Mouse (Mus musculus) ES-CJ7 (cell line): ENCODE results near the gene Mfap2.

ENCODE experiments used
- DNase-seq: peaks from one replicate; pipeline ENCODE4 v3.0.0; 2011; ENCODE audit warnings: low read depth, low spot score

The Mfap2 gene

DNA sequence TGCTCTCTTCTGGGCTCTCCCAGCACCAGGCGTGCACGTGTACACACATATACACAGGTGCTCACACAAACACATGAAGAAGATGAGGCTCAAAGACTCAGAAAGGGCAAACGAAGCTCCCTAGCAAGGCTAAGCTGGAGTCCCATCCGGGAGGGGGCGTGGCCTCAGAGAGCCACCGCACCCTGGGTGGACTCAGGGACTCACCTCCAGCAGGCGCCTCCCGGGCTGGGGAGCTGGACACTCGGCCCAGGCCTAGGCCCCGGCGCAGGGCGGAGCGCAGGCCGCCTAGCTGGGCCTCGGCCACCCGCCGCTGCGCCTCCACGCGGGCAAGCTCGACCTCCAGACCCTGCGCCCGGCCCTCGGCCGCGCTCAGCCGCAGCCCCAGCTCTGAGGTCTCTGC, 14.8 kb downstream of the Mfap2 start:
- no peak for DNase-seq

- no peak for DNase-seq
Measured at GRCm38 (mm10) chr4:141030541-141031206, 20.5 kb downstream of the Mfap2 start.

DNA sequence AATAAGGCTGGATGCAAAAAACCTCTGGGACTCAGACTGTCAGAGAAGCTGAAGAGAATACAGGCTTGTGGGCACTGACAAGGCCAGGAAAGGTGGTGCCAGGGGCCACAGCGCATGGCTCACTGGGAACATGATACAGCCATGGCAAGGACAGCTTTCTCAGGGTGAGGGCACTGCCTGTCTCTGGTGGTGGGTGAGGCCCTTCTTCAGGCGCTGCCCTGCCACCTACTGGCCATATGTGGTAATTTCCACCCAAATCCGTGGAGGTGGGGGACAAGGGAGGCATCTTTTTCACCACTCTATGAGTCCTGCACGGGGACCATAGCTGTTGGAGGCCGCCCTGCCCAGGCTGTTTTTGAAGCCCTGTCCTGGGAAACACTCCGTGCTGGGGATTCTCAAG, 21.5 kb downstream of the Mfap2 start:
- DNase-seq: peak; percentile 58

- no peak for DNase-seq
Measured at GRCm38 (mm10) chr4:141033606-141034549, 23.7 kb downstream of the Mfap2 start.

GRCm38 (mm10) chr4:141041117-141041516, 30.9 kb downstream of the Mfap2 start:
- DNase-seq: peak; percentile 52

- DNase-seq: peak; percentile 64
Measured at GRCm38 (mm10) chr4:141044816-141045215, 34.6 kb downstream of the Mfap2 start.

DNA sequence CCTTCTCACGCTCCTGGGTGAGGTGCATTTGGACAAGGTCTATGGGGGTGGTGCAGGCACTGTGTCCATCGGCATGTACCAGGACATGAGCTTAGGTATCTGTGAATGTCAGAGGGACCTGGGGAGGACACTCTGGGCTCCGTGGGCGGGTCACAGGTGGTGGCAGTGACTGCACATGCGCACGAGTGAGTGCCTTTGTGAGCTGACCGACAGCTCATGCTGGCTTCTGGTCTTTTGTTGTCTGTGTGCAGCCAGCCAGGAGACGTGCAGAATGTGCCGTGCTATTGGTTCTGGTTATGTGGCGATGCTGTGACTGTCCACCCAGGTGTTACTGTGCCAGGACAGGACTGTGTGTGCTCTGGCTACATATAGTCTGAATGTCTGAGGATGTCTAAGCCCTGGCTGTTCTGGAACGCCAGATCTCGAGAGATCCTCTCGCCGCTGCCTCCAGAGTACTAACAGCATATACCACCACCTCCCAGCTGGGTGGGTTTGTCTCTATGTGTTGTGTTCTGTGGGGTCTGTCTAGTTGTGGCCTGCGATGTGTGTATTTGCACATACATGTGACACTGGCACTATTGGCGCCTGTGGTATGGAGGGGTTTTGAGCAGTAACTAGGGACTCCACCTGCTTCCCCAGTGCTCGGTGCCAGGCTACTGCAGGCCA, 38.7 kb downstream of the Mfap2 start:
- DNase-seq: no peak

- DNase-seq: no peak
Measured at GRCm38 (mm10) chr4:141049476-141049835, 39.2 kb downstream of the Mfap2 start.

GRCm38 (mm10) chr4:141052442-141052841, 42.2 kb downstream of the Mfap2 start:
- no peak for DNase-seq

DNA sequence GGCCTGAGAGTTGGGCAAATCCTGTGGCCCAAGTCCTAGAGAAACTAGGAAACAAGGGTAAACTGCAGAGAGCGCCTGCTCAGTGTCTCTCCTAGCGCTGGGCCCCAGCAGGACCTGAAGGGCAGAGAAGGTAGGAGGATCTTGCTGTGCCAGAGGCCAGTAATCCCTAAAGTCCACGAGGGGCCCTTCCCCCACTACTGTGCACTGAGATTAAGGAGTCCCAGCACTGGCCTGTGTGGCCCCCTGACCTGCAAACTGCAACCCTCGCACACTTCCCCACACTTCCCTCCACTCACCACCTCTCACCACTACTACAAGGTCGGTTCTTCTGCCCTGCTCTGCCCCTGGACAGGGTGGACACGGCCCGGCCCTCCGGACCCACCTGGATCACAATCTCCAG, 42.9 kb downstream of the Mfap2 start:
- DNase-seq: no peak

DNA sequence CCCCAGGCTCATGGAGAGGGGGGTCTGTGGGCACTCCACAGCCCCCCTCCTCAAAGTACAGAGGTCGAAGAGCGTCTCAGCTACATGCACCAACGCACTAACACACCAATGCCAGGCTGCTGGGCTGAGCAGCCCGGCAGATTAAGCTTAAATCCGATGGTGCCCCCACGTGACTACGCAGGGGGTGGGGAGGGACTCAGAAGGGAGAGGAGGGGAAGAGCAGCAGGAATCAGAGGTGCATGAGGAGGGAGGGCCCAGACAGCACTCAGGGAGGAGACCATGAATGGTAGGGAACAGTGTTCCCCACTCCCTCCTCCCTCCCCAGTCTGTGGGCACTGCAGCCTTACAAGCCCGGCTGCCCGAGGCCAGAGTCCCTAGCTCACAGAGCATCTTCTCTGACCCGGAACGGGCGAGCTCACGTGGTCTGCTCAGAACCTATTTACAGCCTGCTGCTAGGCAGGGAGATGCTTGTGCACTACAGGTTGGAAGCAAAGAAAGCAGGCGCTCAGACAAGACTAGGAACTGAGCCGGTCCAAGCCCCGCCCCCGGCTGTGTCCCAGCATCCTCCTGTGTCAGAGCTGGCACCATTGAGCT, 43.4 kb downstream of the Mfap2 start:
- DNase-seq: peak; percentile 36

DNA sequence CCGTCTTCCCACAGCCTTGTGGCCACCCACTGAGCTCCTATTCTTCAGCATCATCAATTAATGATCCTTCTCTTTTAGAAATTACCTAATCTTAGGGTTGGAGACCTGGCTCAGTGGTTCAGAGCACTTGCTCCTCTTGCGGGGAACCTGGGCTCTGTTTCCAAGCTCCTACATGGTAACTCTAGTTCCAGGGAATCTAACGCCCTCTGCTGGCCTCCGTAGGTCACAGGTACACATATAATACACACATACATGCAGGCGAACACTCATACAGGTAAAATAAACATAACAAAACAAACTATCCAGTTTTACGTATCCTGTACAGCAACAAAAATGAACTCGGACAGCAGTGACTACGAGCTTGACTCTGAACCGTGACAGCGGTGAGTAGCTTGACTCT, 46.8 kb downstream of the Mfap2 start:
- peak; percentile 61 for DNase-seq

DNA sequence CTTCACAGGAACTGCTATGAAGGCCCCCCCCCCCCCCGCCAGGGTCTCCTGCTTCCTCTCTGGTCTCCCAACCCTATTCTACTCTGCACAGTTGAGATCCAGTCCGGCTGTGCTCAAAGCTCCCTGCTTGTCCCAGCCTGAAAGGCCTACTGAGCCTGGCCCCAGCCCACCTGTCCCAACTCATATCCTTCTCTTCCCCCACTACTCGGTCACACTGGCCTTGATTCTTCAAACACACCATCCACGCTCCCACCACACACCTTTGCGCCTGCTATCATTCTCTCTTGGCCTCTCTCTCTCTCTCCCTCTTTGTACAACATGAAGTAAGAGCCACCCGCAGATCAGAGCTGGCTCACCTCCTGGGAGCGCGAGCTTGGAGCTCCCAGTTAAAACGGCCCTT, 48.6 kb downstream of the Mfap2 start:
- no peak for DNase-seq

DNA sequence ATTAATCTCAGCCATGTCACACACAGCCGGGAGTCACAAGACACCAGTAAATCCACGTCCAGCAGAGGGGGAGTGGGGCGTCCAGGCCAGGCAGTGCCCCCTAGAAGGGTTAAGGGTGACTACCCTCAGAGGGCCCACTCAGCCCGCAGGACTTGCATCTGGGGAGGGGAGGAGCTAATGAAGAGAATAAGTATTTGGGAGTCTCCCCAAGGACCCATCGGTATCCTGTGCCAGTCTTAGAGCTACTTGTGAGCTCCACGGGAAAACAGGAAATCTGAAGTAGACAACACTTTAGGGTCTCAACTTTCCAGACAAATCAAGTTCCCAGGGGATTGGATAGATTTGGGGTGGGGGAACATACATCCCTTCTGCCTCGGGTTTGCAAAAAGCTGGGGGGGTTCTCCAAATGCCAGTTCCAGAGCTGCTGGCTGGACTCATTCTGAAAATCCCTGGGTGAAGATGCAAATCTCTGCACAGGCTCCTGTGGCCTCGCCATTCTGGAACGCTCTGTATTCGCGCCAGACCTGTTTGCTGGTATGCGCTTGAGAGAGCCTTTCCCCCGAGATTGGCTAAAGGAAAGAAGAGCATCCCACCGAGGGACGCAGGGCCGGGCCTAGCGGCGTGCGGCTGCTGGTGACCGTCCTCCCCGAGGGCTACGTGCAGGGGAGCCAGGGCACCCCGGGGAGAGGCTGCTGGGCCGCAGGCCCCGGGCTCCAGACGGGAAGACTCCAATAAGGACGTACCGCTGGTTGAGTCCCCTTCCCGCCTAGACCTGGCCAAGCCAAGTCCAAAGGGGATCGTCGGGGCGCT, 49.6 kb downstream of the Mfap2 start:
- DNase-seq: no peak

GRCm38 (mm10) chr4:141060426-141061301, 50.4 kb downstream of the Mfap2 start, which contains the start of gene Crocc:
Gene Crocc (minus strand): TSS chr4:141060550.
- DNase-seq: peak; percentile 98

GRCm38 (mm10) chr4:141064104-141064659, 54.0 kb downstream of the Mfap2 start:
- DNase-seq: no peak

- peak; percentile 85 for DNase-seq
Measured at GRCm38 (mm10) chr4:141065123-141065522, 54.9 kb downstream of the Mfap2 start.
